Mouse (Mus musculus) embryonic facial prominence, embryonic 11.5 days (tissue): ENCODE measurements at regions not wholly inside any gene's neighbourhood (a gene's known extent, or its start where the extent isn't known, plus 50 kb on each side); places are given as distances from the start of the nearest gene placed in this dataset.

Experiments
- ATAC-seq: fragments of 200-750 bp; cut with Nextera tagmentation; replicated peaks from 2 replicates; pipeline ENCODE4 v1.8.0; 2017; ENCODE audit warnings: low read depth; ENCODE audit not compliant: insufficient number of reproducible peaks, low FRiP score, low TSS enrichment
- DNase-seq: peaks from one replicate; pipeline ENCODE4 v3.0.0-alpha.2; 2015; ENCODE audit warnings: low spot score
- H3K27ac ChIP-seq: fragments of 300-500 bp; sonication (generic); replicated peaks from 2 replicates; pipeline ENCODE4 v1.5.1; 2014; ENCODE audit warnings: mild to moderate bottlenecking, low read depth, low read length, control low read depth
- H3K27me3 ChIP-seq: fragments of 300-500 bp; sonication (generic); 2 replicates; pipeline ENCODE4 v1.6.1; 2014; ENCODE audit warnings: mild to moderate bottlenecking, low read length, moderate library complexity, mixed read lengths; ENCODE audit not compliant: control insufficient read depth, insufficient read depth
- H3K36me3 ChIP-seq: fragments of 300-500 bp; sonication (generic); replicated peaks from 2 replicates; pipeline ENCODE4 v1.6.1; 2014; ENCODE audit warnings: low read depth, mild to moderate bottlenecking, low read length, moderate library complexity, mixed read lengths; ENCODE audit not compliant: control insufficient read depth, insufficient read depth
- H3K4me1 ChIP-seq: fragments of 300-500 bp; sonication (generic); 2 replicates; pipeline ENCODE4 v1.6.1; 2014; ENCODE audit warnings: low read length, mixed read lengths; ENCODE audit not compliant: control insufficient read depth, insufficient read depth
- H3K4me2 ChIP-seq: fragments of 300-500 bp; sonication (generic); 2 replicates; pipeline ENCODE4 v1.6.1; 2014; ENCODE audit warnings: low read depth, mild to moderate bottlenecking, control low read depth, low read length, moderate library complexity
- H3K4me3 ChIP-seq: fragments of 300-500 bp; sonication (generic); 2 replicates; pipeline ENCODE4 v1.5.1; 2014; ENCODE audit warnings: low read depth, low read length, control low read depth
- H3K9ac ChIP-seq: fragments of 300-500 bp; sonication (generic); replicated peaks from 2 replicates; pipeline ENCODE4 v1.6.1; 2014; ENCODE audit warnings: mild to moderate bottlenecking, control low read depth, low read length
- H3K9me3 ChIP-seq: fragments of 300-500 bp; sonication (generic); replicated peaks from 2 replicates; pipeline ENCODE4 v1.6.1; 2016; ENCODE audit warnings: mild to moderate bottlenecking, low read length, inconsistent platforms, mixed read lengths; ENCODE audit not compliant: control insufficient read depth
- WGBS: fragments of 180-500 bp; shearing (Covaris S2); extraction: QIAGEN DNeasy Blood & Tissue Kit; methylation state at CpG from one replicate; pipeline ENCODE4 v1.1.7; 2014; 5-methylcytosine and 5-hydroxymethylcytosine counted together

DNA sequence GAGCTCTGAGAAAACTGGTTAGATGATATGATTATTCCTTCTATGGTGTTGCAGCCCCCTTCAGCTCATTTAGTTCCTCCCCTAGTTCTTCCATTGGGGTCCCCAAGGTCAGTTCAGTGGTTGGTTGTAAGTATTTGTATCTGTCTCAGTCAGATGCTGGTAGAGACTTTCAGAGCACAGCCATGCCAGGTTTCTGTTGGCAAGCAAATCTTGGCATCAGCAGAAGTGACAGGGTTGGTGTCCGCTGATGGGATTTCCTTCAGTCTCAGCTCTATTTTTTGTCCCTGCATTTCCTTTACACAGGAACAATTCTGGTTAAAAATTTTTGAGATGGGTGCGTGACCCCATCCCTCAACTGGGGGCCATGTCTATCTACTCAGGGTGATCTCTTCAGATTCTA lies 55.3 kb upstream of the Spaca1 start:
- no peak overlapping the region for H3K4me3 ChIP-seq
- no peak overlapping the region for H3K4me2 ChIP-seq
- 96% methylated on average over 2 of the region's 2 CpGs for WGBS
- no peaks in the 10 kb centered on the region for H3K36me3 ChIP-seq
- ATAC-seq: no peak
- no peaks in the 10 kb centered on the region for H3K27me3 ChIP-seq
- H3K4me1 ChIP-seq: no peaks in the 10 kb centered on the region
- no peak overlapping the region for H3K27ac ChIP-seq
- no peaks in the 10 kb centered on the region; the same call in 1 of the 2 replicates for H3K9me3 ChIP-seq
- DNase-seq: no peak
- no peak overlapping the region for H3K9ac ChIP-seq

DNA sequence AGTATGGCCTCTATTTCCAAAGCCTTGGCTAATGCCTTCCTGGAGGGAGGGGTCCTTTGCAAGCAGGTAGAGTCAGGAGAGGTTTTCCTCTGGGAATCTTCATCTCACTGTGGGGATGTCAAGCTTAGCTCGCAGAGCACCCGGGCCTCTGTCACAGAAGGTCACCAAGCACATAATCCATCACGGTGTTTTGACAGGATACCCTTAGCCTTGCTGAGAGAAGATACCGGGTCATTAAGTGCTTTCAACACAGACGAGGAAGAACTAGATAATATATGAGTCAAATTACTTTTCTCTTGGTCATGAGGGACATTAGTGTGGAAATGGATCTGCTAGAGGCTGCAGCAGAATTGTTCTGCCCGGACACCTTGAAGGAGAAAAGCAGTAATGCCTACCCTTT lies 64.3 kb upstream of the Spaca1 start:
- no peak overlapping the region for H3K4me3 ChIP-seq
- H3K9ac ChIP-seq: no peak overlapping the region
- H3K27ac ChIP-seq: no peak overlapping the region
- 59% methylated on average over 6 of the region's 6 CpGs for WGBS
- DNase-seq (no peak), ATAC-seq (no peak)
- no peaks in the 10 kb centered on the region for H3K9me3 ChIP-seq
- H3K27me3 ChIP-seq: no peaks in the 10 kb centered on the region
- H3K4me2 ChIP-seq: no peak overlapping the region
- no peaks in the 10 kb centered on the region for H3K4me1 ChIP-seq
- H3K36me3 ChIP-seq: no peaks in the 10 kb centered on the region

DNA sequence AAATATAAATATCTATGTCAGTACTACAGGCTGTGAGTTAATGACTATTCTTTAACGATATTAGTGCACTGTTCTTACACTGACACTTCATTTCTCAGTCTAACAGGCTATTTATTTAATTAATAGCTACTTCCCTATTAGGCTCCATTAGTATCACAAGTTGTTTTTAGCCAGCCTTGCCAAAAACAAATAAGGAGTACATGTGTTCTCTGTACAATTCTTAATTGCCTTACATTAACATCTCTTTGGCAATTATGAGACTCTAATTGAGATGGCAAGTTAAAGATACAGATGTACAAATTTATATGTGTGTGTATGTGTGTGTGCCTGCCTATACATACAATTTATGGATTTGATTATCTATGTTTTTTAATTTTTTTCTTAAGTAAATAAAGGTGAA lies 67.1 kb upstream of the Spaca1 start:
- 85% methylated on average over 1 of the region's 1 CpGs for WGBS

DNA sequence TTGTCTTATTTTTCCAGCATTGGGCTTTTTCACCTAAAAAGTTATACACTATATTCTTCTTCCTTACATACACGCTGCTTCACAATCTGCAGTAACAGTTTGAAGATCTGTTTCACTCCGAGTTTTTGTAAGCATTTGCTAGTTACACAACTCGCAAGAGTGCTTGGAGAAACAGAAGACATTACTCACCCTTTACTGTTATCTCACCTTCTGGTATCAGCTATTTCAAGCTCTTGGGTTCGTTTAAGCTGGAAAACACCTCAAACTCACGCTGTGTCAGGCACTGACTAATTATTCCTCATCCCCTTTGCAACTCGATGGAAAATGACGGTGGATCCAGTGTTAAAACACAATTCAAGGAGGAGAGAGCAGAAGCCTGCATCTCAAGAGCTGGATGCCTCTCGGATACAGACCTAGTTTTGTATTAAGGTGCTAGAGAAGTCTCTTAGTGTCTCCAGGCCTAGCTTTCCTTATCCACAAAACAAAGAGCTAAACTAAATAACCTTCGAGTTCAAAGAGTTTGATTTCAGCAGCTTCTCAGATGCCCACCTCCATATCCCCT lies 73.0 kb upstream of the Spaca1 start:
- no peaks in the 10 kb centered on the region for H3K9me3 ChIP-seq
- no peak overlapping the region for H3K4me2 ChIP-seq
- DNase-seq (no peak), ATAC-seq (no peak)
- H3K27ac ChIP-seq: no peak overlapping the region
- H3K4me3 ChIP-seq: no peak overlapping the region
- no peaks in the 10 kb centered on the region for H3K27me3 ChIP-seq
- 82% methylated on average over 9 of the region's 9 CpGs for WGBS
- no peak overlapping the region for H3K9ac ChIP-seq
- no peaks in the 10 kb centered on the region for H3K36me3 ChIP-seq
- H3K4me1 ChIP-seq: no peaks in the 10 kb centered on the region

More for the DNA sequence above, 67.1 kb upstream of the Spaca1 start:
- DNase-seq (no peak), ATAC-seq (no peak)
- Histone ChIP-seq H3K9ac (no peak overlapping the region), H3K36me3 (no peaks in the 10 kb centered on the region), H3K27ac (no peak overlapping the region), H3K4me3 (no peak overlapping the region), H3K9me3 (no peaks in the 10 kb centered on the region), H3K27me3 (no peaks in the 10 kb centered on the region), H3K4me1 (no peaks in the 10 kb centered on the region), H3K4me2 (no peak overlapping the region)

DNA sequence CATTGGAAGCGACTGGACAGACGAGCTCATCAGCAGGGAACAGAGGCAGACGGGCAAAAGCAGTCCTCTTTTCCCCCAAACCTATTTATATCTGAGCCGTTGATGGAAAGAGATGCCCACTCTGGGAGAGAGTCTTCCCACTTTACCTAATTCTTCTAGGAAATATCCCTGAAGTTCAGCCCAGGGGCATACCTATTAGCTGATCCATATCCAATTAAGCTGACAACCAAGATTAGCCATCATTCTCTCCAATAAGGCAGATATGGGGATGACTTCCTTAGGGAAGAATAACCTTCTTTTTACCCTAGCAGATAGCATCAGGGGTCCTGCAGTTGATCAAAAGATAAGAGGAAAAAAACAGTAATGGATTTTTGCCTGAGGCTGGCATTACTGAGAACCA lies 78.2 kb upstream of the Spaca1 start:
- Histone ChIP-seq H3K4me3 (no peak overlapping the region), H3K36me3 (no peaks in the 10 kb centered on the region), H3K9ac (no peak overlapping the region), H3K9me3 (no peaks in the 10 kb centered on the region), H3K27ac (no peak overlapping the region), H3K4me1 (no peaks in the 10 kb centered on the region), H3K27me3 (no peaks in the 10 kb centered on the region), H3K4me2 (no peak overlapping the region)
- WGBS: 57% methylated on average over 4 of the region's 4 CpGs
- ATAC-seq: no peak
- no peak for DNase-seq

DNA sequence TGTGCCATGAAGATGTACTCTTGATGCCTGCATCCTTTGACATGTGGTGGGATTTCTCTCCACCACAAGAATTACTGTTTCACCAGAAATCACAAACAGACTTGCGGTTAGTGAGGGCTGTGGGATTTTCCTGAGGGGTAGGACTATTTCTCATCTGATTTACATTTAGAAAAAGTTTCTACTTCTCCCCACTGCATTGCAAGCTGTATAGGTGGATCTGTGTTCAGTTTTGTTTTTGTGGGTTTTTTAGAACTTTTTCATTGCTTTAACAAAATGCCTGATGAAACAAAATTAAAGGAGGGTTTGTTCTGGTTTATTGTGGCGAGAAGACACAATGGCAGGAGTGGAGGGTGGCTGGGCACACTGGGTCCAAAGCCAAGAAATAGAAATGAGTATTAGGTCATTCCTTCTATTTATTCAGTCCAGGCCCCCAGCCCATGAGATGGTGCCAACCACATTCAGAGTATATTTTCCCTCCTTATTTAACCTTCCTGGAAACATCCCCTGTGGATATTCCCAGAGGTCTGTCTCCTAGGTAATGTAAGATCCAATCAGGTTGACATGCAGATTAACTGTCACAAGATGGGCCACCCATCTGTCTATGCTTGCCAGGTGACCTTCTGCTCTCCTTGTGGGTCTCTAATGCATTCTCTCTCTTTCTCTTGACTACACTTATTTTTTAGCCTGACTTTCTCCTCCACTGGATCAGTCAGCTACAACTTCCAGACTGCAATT lies 96.3 kb upstream of the Spaca1 start:
- ATAC-seq: no peak
- no peak for DNase-seq
- no peaks in the 10 kb centered on the region for H3K4me1 ChIP-seq
- H3K27me3 ChIP-seq: no peaks in the 10 kb centered on the region
- H3K4me3 ChIP-seq: no peak overlapping the region
- H3K27ac ChIP-seq: no peak overlapping the region
- H3K9me3 ChIP-seq: no peaks in the 10 kb centered on the region
- no peaks in the 10 kb centered on the region for H3K36me3 ChIP-seq
- no peak overlapping the region for H3K4me2 ChIP-seq
- WGBS: 88% methylated on average over 2 of the region's 2 CpGs
- no peak overlapping the region for H3K9ac ChIP-seq

DNA sequence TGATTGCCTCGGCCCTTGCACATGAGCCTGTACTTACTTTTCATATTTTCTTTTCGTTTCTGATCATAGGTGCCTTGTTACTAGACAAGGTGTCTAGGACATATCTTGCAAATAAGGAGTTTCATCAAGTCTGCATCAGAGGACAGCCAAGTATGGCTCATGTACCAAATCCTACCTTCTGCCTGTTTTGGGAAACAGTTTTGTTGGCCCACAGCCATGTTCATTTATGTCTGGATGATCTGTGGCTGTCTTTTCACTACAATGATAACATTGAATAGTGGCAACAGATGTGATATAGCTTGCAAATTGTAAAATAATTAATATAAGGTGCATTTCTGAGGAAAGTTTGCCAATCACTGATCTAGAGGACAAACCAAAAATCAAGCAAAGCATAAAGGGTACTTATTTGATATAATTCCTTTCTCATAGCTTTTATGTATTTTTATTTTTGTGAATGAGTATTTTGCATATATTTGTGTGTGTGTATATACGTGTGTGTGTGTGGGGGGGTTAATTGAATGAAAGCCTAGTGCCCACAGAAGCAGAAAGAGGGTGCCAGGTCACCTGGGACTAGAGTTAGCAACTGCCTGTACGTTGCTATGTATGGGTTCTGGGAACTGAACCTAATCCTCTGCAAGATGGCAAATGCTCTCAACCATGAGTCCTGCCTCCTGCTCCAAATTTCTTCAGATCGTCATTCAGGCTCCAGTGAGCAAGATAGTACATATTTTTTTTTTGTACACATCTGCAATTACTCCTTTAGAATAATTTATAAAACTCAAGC lies 99.2 kb upstream of the Spaca1 start:
- Histone ChIP-seq H3K4me1 (no peaks in the 10 kb centered on the region), H3K9me3 (no peaks in the 10 kb centered on the region), H3K4me3 (no peak overlapping the region), H3K4me2 (no peak overlapping the region), H3K9ac (no peak overlapping the region), H3K27ac (no peak overlapping the region), H3K27me3 (no peaks in the 10 kb centered on the region), H3K36me3 (no peaks in the 10 kb centered on the region)
- WGBS: 77% methylated on average over 5 of the region's 5 CpGs
- DNase-seq (no peak), ATAC-seq (no peak)
